Mouse (Mus musculus) liver, embryonic 13.5 days (tissue): ENCODE data around the gene Sbno2. TPM values are rescaled to one million over a fixed set of nuclear protein-coding genes. Genes with fewer than 3 reads are reported as not detected.
A peak's percentile ranks its signal among the peaks of the same experiment; 100 is the strongest.

Source experiments
- ATAC-seq: fragments of 200-750 bp; cut with Nextera tagmentation; 2 replicates; pipeline ENCODE4 v1.8.0; 2017; ENCODE audit warnings: low read depth, mild to moderate bottlenecking, moderate number of reproducible peaks, moderate library complexity
- DNase-seq: peaks from one replicate; pipeline ENCODE4 v3.0.0; 2022
- H3K27ac ChIP-seq: fragments of 300-500 bp; sonication (generic); 2 replicates; pipeline ENCODE4 v1.5.1; 2015; ENCODE audit warnings: moderate library complexity, mild to moderate bottlenecking, inconsistent platforms
- H3K27me3 ChIP-seq: fragments of 300-500 bp; sonication (generic); 2 replicates; pipeline ENCODE4 v1.6.1; 2015; ENCODE audit warnings: mild to moderate bottlenecking, inconsistent platforms
- H3K36me3 ChIP-seq: fragments of 300-500 bp; sonication (generic); 2 replicates; pipeline ENCODE4 v1.6.1; 2015; ENCODE audit warnings: mild to moderate bottlenecking, inconsistent platforms
- H3K4me1 ChIP-seq: fragments of 300-500 bp; sonication (generic); replicated peaks from 2 replicates; pipeline ENCODE4 v1.6.1; 2015; ENCODE audit warnings: inconsistent platforms
- H3K4me2 ChIP-seq: fragments of 300-500 bp; sonication (generic); 2 replicates; pipeline ENCODE4 v1.6.1; 2015; ENCODE audit warnings: inconsistent platforms, mild to moderate bottlenecking, moderate library complexity
- H3K4me3 ChIP-seq: fragments of 300-500 bp; sonication (generic); replicated peaks from 2 replicates; pipeline ENCODE4 v1.5.1; 2015; ENCODE audit warnings: mild to moderate bottlenecking, inconsistent platforms
- H3K9ac ChIP-seq: fragments of 300-500 bp; sonication (generic); 2 replicates; pipeline ENCODE4 v1.6.1; 2015; ENCODE audit warnings: mild to moderate bottlenecking, inconsistent platforms
- H3K9me3 ChIP-seq: fragments of 300-500 bp; sonication (generic); replicated peaks from 2 replicates; pipeline ENCODE4 v1.6.1; 2016; ENCODE audit warnings: inconsistent platforms
- WGBS: fragments of 180-500 bp; shearing (Covaris S2); methylation state at CpG from one replicate; pipeline ENCODE4 v1.1.7; 2015; ENCODE audit not compliant: insufficient replicate concordance; 5-methylcytosine and 5-hydroxymethylcytosine counted together
- polyA plus RNA-seq: library from polyadenylated mRNA; unstranded; fragments of >200 nt; fragmentation: Nextera tagmentation; extraction: Ambion mirVana; gene quantifications from 2 replicates; pipeline ENCODE4 v1.2.1, GENCODE M21; 2015

The Sbno2 gene
- 9.2 and 9.9 TPM in 2 replicates for polyA plus RNA-seq

DNA sequence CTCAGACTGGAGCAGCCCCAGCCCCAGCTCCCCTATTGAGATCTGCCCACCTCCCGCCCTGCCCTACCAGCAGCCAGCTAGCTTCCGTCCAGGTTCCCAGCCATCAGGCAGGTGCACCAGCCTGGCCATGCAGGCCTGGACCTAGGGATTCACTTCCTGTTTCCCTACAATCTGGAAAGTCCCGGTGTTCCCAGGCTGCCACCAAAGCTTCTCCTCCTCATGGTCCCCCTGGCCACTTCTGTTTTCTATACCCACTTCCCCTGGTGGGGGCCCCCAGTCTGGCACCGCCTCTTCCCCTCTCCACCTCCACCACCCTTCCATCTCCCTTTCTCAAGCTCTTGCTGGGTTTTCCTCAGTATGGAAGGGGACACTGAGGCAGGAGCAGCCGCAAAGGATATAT lies at the start of gene Sbno2:
Gene Sbno2 (minus strand): TSS at position 112 of the 400 bp plus-strand sequence.
- 65% methylated on average over 5 of the region's 5 CpGs for WGBS
- no peak for ATAC-seq
- Histone ChIP-seq H3K27me3 (no peaks in the 10 kb centered on the region), H3K4me3 (no peak within 1 kb of the TSS), H3K9me3 (no peaks in the 10 kb centered on the region), H3K27ac (peak within 1 kb of the TSS; percentile 88), H3K4me2 (peak within 1 kb of the TSS; percentile 8), H3K9ac (peak within 1 kb of the TSS; percentile 22), H3K36me3 (no peaks in the 10 kb centered on the region), H3K4me1 (peaks cover 67% of the 10 kb centered on the region)
- no peak for DNase-seq

DNA sequence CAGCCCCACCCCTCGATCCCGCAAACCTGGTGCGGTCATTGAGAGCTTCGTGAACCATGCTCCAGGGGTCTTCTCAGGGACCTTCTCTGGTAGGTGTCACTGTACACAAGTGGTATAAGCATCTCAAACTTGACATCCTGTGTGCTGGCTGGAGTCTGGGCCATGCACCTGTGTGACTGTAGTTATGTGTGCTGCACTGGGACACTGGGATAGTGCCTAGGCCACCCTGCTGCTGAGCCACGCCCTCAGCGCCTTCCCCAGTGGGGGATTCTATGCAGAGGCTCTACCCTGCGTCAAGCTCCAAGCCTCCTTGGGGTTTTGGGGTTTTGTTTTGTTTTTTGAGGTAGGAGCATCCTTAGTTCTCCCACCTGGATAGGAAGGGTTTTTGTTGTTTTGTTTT lies 49.0 kb upstream of the Sbno2 start:
- Histone ChIP-seq H3K9ac (no peak overlapping the region), H3K27ac (peak overlapping the region; percentile 98; the same call in 1 of the 2 replicates), H3K4me3 (no peak overlapping the region), H3K4me2 (0 out of 2 replicates have a peak overlapping the region, but pooled peaks have one; percentile 8), H3K36me3 (peaks cover 80% of the 10 kb centered on the region), H3K9me3 (no peaks in the 10 kb centered on the region), H3K4me1 (peaks cover 96% of the 10 kb centered on the region), H3K27me3 (no peaks in the 10 kb centered on the region)
- 87% methylated on average over 7 of the region's 7 CpGs for WGBS
- DNase-seq (no peak), ATAC-seq (no peak)

DNA sequence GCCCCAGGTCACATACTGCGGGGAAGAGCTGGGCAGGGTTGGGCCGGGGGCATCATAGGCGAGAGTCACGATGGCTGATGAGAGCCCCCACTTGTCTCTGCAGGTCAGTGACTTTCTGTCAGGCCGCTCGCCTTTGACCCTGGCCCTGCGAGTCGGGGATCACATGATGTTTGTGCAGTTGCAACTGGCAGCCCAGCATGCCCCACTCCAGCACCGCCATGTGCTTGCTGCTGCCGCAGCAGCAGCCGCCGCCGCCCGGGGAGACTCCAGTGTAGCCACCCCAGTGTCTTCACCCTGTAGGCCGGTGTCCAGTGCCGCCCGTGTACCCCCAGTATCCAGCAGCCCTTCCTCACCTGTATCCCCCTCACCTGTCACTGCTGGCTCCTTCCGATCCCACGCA lies 48.3 kb upstream of the Sbno2 start:
- peaks cover 80% of the 10 kb centered on the region for H3K36me3 ChIP-seq
- H3K27me3 ChIP-seq: no peaks in the 10 kb centered on the region
- no peak for DNase-seq
- WGBS: 76% methylated on average over 19 of the region's 19 CpGs
- peaks cover 89% of the 10 kb centered on the region for H3K4me1 ChIP-seq
- peak overlapping the region; percentile 91; the same call in 1 of the 2 replicates for H3K9ac ChIP-seq
- peak overlapping the region; percentile 91 for H3K4me3 ChIP-seq
- no peaks in the 10 kb centered on the region for H3K9me3 ChIP-seq
- no peak for ATAC-seq
- peak overlapping the region; percentile 99 for H3K4me2 ChIP-seq
- peak overlapping the region; percentile 98 for H3K27ac ChIP-seq

DNA sequence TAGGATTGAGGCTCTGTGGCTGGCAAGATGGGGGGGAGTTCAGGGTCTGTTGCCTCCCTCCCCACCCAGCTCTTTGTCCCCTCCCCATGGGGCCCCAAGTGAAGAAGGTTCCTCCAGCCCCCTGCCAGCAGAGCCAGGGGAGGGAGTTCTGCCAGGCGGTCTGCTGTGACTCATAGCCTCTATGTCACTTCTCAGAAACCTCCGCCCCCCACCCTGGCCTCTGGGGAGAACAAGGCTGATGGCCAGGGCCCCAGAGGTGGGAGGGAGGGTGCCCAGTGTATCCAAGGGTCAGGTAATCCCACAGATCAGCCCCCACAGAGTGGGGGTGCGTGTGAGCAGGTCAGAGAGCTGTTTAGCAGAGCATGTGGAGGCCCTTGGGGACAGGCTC lies 47.5 kb upstream of the Sbno2 start:
- peaks cover 80% of the 10 kb centered on the region for H3K36me3 ChIP-seq
- H3K4me2 ChIP-seq: peak overlapping the region; percentile 99
- H3K27me3 ChIP-seq: no peaks in the 10 kb centered on the region
- peak overlapping the region; percentile 98 for H3K27ac ChIP-seq
- H3K9me3 ChIP-seq: no peaks in the 10 kb centered on the region
- H3K9ac ChIP-seq: peak overlapping the region; percentile 91
- 59% methylated on average over 3 of the region's 3 CpGs for WGBS
- ATAC-seq (no peak), DNase-seq (no peak)
- peak overlapping the region; percentile 91 for H3K4me3 ChIP-seq
- H3K4me1 ChIP-seq: peaks cover 87% of the 10 kb centered on the region

DNA sequence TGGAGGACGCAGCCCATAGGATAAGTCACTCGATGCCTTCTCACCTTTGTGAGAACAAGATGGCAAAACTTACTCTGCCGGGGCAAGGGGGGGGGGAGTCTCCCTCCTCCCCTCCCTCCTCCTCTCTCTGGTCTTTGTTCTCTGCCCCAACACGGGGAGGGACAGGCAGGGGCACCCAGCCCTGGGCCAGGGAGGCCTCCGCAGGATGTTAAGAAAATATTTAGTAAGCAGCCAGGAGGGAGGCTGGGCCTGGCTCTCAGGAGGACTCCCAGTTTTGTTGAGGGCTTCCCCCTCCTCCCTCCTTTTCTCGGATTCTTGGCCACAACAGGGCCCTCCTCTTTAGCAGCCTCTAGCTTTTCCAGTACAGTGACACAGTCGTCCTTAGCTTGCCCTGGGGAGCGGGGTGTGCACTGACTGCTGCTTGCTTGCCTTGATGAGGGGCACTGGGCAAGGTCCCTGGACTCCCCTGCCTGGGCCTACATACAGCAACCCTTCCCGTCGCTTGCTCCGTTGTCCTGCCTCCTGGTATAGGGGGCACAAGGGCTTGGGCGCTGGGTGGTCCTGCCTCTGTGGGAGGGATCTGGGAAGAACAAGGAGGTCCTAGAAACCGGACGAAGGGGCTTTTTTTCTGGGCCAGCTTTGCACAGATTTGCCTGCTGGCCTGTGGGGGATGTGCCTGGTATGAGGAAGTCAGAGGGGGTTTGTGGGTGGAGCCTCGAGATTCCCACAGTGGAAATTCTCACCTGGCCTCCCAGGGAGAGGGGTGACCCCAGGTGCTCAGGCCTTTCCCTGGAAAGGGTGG lies 46.9 kb upstream of the Sbno2 start:
- 46% methylated on average over 15 of the region's 15 CpGs for WGBS
- H3K4me2 ChIP-seq: peak overlapping the region; percentile 99
- no peak for ATAC-seq
- H3K36me3 ChIP-seq: peaks cover 77% of the 10 kb centered on the region
- no peaks in the 10 kb centered on the region for H3K9me3 ChIP-seq
- H3K9ac ChIP-seq: peak overlapping the region; percentile 91
- DNase-seq: no peak
- H3K4me1 ChIP-seq: peaks cover 87% of the 10 kb centered on the region
- H3K4me3 ChIP-seq: peak overlapping the region; percentile 91
- no peaks in the 10 kb centered on the region for H3K27me3 ChIP-seq
- H3K27ac ChIP-seq: peak overlapping the region; percentile 98

DNA sequence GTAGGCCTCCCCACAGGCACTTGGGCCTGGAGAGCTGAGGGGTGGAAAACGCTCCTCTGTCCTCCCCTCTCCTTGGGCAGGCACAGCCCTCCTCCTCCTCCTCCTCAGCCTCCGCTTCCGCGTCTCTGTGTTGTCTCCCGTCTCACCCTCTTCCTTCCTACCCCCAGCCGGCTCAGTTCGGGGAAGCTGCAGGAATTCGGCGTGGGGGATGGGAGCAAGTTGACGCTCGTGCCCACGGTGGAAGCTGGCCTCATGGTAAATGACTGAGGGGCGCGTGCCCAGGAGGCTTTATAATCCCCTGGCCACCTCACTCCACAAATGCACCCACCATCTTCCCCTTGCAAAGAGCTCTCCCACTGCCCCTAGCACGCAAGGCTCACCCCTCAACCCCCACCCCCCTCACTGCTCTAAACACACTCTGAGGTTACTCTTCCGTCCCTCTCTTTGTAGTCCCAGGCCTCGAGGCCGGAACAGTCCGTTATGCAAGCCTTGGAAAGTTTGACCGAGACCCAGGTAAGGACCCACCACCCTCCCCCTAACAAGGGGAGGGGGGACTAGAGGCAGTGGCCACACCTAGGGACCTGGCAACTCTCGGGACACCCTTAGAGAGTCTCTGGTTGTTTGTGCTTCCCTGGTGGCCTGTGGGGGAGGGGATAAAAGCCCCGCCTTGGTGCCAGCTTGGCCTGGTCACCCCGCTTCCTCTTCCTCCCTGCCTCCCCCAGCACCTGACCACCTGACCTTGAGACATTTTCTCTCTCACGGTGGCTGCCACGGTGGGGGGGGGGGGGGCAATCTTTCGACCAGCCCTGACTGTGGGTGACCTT lies 46.1 kb upstream of the Sbno2 start:
- peak overlapping the region; percentile 99 for H3K4me2 ChIP-seq
- DNase-seq (no peak), ATAC-seq (no peak)
- H3K9ac ChIP-seq: peak overlapping the region; percentile 91
- H3K4me1 ChIP-seq: peaks cover 88% of the 10 kb centered on the region
- WGBS: 7% methylated on average over 26 of the region's 26 CpGs
- H3K27me3 ChIP-seq: no peaks in the 10 kb centered on the region
- peak overlapping the region; percentile 91 for H3K4me3 ChIP-seq
- H3K27ac ChIP-seq: peak overlapping the region; percentile 98
- H3K36me3 ChIP-seq: peaks cover 71% of the 10 kb centered on the region
- no peaks in the 10 kb centered on the region for H3K9me3 ChIP-seq

DNA sequence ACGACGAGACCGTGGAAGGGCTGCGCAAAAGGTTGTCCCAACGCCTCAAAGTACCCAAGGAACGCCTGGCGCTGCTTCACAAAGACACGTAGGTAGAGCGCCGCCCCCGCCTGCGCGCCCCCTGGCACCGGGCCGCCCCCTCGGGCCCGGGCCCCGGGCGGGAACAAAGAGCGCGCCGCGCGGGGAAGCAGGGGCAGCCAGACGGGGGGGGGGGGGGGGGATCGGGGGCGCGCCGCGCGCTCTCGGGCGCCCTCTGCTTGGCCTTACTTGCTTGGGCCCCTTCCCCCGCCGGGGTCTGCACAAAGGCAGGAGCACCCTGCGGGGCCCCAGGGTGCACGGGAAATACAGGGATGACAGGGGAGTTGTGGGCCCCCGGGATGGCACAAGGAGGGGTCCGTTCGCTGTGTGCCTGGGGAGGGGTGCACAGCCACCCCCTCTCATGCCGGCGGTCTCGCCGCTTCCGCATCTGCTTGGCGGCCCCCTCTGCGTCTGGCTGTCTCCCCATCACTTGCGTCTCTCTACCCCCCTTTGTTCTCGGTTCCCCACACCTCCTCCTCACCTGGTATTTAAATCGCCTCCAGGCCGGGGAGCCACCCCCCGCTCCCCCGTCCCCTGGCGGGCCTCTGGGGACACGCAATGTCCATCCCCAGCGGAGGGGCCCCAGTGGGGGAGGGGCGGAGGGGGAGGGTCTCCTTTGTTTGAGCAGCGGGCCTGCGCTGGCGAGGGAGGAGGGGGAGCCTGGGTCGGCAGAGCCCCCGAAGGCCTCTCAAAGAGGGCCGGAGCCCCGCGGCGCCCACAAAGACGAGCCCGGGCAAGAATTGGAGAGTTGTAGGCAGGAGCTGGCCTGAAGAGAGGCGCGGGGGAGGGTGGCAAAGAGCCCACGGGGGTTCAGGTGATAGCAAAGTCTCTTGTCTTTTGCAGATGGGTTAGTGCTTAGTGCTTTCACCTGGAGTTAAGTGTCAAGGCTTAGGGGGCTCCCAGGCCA lies 45.1 kb upstream of the Sbno2 start:
- Histone ChIP-seq H3K9me3 (no peaks in the 10 kb centered on the region), H3K4me2 (peak overlapping the region; percentile 99), H3K27ac (peak overlapping the region; percentile 98), H3K4me1 (peaks cover 88% of the 10 kb centered on the region), H3K9ac (peak overlapping the region; percentile 91), H3K27me3 (no peaks in the 10 kb centered on the region), H3K4me3 (peak overlapping the region; percentile 91), H3K36me3 (peaks cover 71% of the 10 kb centered on the region)
- DNase-seq (no peak), ATAC-seq (no peak)
- WGBS: under 1% methylated on average over 65 of the region's 71 CpGs

DNA sequence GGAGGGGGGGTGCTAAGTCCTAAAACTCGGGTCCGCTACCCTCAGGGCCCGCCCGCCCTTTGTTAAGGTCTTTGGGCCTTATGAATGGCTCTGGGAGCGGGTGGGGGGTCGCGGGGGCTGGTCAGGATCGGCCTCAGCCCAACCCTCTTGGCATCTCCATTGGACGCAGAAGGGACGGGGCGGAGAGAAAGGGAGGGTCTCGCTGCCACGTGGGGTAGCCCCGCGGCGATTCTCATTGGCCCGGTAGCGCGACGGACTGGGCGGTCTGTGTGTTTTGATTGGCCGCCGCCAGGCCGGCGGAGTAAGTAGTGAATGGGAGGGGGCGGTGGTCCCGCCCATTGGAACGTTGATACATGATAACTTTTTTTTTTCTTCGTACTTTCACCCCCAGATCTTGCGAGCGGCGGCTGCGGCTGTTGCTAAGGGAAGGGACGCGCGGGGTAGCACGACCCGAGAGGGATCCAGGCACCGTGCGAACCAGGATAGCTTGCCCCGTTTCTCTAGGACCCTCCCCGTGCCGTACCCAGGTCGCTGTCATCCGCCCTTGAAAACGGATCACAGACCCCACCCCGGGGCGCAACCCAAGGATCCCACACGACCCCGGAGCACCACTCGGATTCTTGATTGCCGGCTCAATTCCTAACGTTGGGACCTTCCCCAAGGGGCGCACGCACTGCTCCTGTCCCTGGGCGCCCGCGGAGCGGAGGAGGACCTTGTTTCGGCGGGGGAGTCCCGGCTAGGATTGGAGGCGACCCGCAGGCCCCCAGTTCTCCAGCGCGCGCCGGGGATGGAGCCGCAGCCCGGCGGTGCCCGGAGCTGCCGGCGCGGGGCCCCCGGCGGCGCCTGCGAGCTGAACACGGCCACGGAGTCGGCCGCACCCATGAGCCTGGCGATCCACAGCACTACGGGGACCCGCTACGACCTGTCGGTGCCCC lies 44.2 kb upstream of the Sbno2 start:
- peak overlapping the region; percentile 99 for H3K4me2 ChIP-seq
- ATAC-seq: peak; percentile 71

DNA sequence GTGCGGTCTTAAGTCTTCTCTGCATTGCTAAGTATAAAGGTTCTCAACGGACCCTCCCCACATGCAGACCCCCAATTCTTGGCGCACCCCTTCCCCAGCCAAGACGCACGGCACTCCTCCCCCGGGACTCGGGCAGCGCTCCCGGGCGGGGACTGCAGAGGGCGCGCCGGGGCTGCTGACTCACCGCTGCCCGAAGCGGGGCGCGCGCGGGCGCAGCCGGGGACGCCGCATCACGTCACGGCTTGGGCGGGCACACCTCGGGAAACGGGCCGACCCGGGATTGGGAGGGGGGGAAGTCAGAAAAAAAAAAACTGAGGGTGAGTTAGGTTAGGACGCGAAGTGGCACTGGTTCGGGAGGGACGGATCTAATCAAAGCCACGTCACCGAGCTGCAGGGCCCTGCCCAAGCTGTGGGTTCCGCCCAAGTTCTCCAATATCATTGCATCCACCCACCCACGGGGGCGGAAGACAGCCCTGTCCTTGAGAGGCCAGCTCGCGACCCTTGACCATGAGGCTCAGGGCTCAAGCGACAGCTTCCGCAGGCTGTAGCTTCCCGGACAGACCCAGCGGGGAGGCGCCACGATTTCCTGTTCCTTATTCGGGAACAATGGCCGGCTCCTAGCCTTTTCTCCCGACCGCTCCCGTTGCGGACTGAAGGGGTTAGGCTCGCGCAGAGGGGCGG lies 43.4 kb upstream of the Sbno2 start:
- Histone ChIP-seq H3K4me1 (peaks cover 88% of the 10 kb centered on the region), H3K27ac (peak overlapping the region; percentile 98), H3K9ac (peak overlapping the region; percentile 90), H3K4me3 (peak overlapping the region; percentile 91), H3K4me2 (peak overlapping the region; percentile 99), H3K27me3 (no peaks in the 10 kb centered on the region), H3K36me3 (peaks cover 71% of the 10 kb centered on the region), H3K9me3 (no peaks in the 10 kb centered on the region)
- DNase-seq (peak; percentile 89), ATAC-seq (peak; percentile 56)
- under 1% methylated on average over 57 of the region's 57 CpGs for WGBS

More for the DNA sequence above, 44.2 kb upstream of the Sbno2 start:
- Histone ChIP-seq H3K27ac (peak overlapping the region; percentile 98), H3K4me1 (peaks cover 88% of the 10 kb centered on the region), H3K4me3 (peak overlapping the region; percentile 91), H3K9me3 (no peaks in the 10 kb centered on the region), H3K36me3 (peaks cover 71% of the 10 kb centered on the region), H3K27me3 (no peaks in the 10 kb centered on the region), H3K9ac (peak overlapping the region; percentile 91)
- under 1% methylated on average over 81 of the region's 88 CpGs for WGBS
- peak; percentile 95 for DNase-seq
